ENCODE assay signal across 10 mouse cellular contexts in genomic region chrX:135963629-135964028, GRCm38 (mm10). TPM values are rescaled to one million over a fixed set of nuclear protein-coding genes. Genes with fewer than 3 reads are reported as not detected.
DNase-seq lines count a peak whose midpoint lies in the region; ATAC-seq and TF ChIP-seq lines count a peak whose summit lies in the region.
"Had no signal": no experiment of that assay in that cellular context is flagged by ENCODE, and none has a peak within 500 bp of the region (broad histone marks: within the 10 kb centered on the region; RNA-seq: fewer than 3 reads in every experiment).

No protein-coding gene starts in this region.

- no peak overlapping the region for H3K27ac ChIP-seq in forebrain, embryonic 15.5 days (replicated peaks)
- H3K27ac ChIP-seq: lung, embryonic 15.5 days had no signal

- peak; percentile 7 for DNase-seq in cerebellum, adult 11 months
- no peak for DNase-seq in cerebellum, adult 9-11 months
- peak; percentile 30 to 73 for DNase-seq in left cerebral cortex, adult 9 months (ENCODE audit: low spot score in 2 of 2)
- no peak for DNase-seq in left cerebral cortex, postnatal 36 days (ENCODE audit: low spot score in 2 of 2)
- DNase-seq in Patski (ENCODE audit: low read depth, low spot score), result no peak
- DNase-seq in testis, postnatal 10 days (ENCODE audit: low spot score), result no peak

- WGBS in forebrain, embryonic 15.5 days, result 14% methylated on average over 3 of the region's 3 CpGs

- peak; percentile 34 for TF ChIP-seq CTCF in Patski (IDR thresholded peaks at IDR 0.05)

- H3K4me1 ChIP-seq in forebrain, embryonic 15.5 days, result peaks cover under 1% of the 10 kb centered on the region; the same call in 1 of the 2 replicates

- H3K4me3 ChIP-seq in forebrain, embryonic 15.5 days, result no peak overlapping the region
- H3K4me3 ChIP-seq: erythroblast, embryonic 14.5 days; lung, embryonic 15.5 days had no signal

- no peak overlapping the region for H3K4me2 ChIP-seq in forebrain, embryonic 15.5 days (replicated peaks)
- H3K4me2 ChIP-seq: lung, embryonic 15.5 days had no signal

- intact Hi-C loops in left cerebral cortex, postnatal 36 days (cut with DNase I), result loop anchor here (5.0 kb wide), 2 partner anchors 76 to 156 kb away; no protein-coding TSS in a partner anchor

- H3K9ac ChIP-seq in forebrain, embryonic 15.5 days (replicated peaks), result no peak overlapping the region
- H3K9ac ChIP-seq: lung, embryonic 15.5 days had no signal

- H3K36me3 ChIP-seq in forebrain, embryonic 15.5 days, result no peaks in the 10 kb centered on the region
- H3K36me3 ChIP-seq: lung, embryonic 15.5 days had no signal

- H3K27me3 ChIP-seq in Patski, result peaks cover 41% of the 10 kb centered on the region
- no peaks in the 10 kb centered on the region for H3K27me3 ChIP-seq in forebrain, embryonic 15.5 days
- H3K27me3 ChIP-seq: lung, embryonic 15.5 days had no signal

- in situ Hi-C loops in Patski (cut with MboI; ENCODE audit: low pct_unique_long_range_greater_than_20kb), result no loop called here

- no peaks in the 10 kb centered on the region for H3K9me3 ChIP-seq in forebrain, embryonic 15.5 days
- H3K9me3 ChIP-seq: lung, embryonic 15.5 days had no signal

- ATAC-seq in Patski, result no peak
- ATAC-seq in forebrain, embryonic 15.5 days (replicated peaks), result peak; percentile 81
- 0 out of 2 replicates have a peak, but pooled peaks have one; percentile 63 for ATAC-seq in megakaryocyte-erythroid progenitor cell, adult 5-6 weeks (replicated peaks; ENCODE audit: low FRiP score, low TSS enrichment, poor library complexity, severe bottlenecking)

- POLR2A ChIA-PET in Patski (lab: Charles Lee), result no interaction called here

- CTCF ChIA-PET in Patski (lab: Charles Lee), result interaction anchor here (1.1 kb wide), 1 partner anchor 10 kb away, joined by 3 read pairs; no protein-coding TSS in a partner anchor

RNA-seq across cellular contexts. Expression of gene Arxes2, which starts 30.0 kb away (rescaled TPM):
- total RNA-seq in left cerebral cortex, postnatal 36 days (2021), result 10 to 100 TPM; 57.8 to 69.1 TPM
- 2.8 TPM for polyA plus RNA-seq in Patski (2021)
- polyA plus RNA-seq in forebrain, embryonic 15.5 days (2015; fragmentation: Nextera tagmentation; extraction: Ambion mirVana), result 157 and 182 TPM in 2 replicates
- total RNA-seq in megakaryocyte-erythroid progenitor cell, adult 5-6 weeks (2014; fragmentation: Nextera tagmentation), result 1.4 and 2.2 TPM in 2 replicates
- 5.0 TPM in 1 of 2 replicates, not detected in the other for total RNA-seq in megakaryocyte-erythroid progenitor cell, adult 5-6 weeks (2017)

Comparison
In these comparisons a context has a peak if more than half of its experiments do, and no peak if none do; other contexts are left out.
1. DNase-seq: peak in cerebellum, adult 11 months (single experiment) and left cerebral cortex, adult 9 months (2 of 2); none in cerebellum, adult 9-11 months (single experiment), left cerebral cortex, postnatal 36 days (0 of 2), Patski (single experiment) and testis, postnatal 10 days (single experiment).
2. RNA of gene Arxes2, which starts 30.0 kb away (total RNA-seq): 57.8 to 69.1 TPM in left cerebral cortex, postnatal 36 days; 1.4 to 5.0 TPM in megakaryocyte-erythroid progenitor cell, adult 5-6 weeks; every median in the first group is over 4 times any median in the second.